In genomic region chr17:33920282-33921097, GRCm38 (mm10) we compare ENCODE assay signal across 8 mouse cellular contexts. TPM values are rescaled to one million over a fixed set of nuclear protein-coding genes. Genes with fewer than 3 reads are reported as not detected.
DNase-seq lines count a peak whose midpoint lies in the region; ATAC-seq and TF ChIP-seq lines count a peak whose summit lies in the region.

No protein-coding gene starts in this region.

- H3K9me3 ChIP-seq in forebrain, embryonic 12.5 days, result no peaks in the 10 kb centered on the region
- H3K9me3 ChIP-seq in lung, postnatal 0 days (ENCODE audit: low read length), result no peaks in the 10 kb centered on the region

- peak; percentile 86 for DNase-seq in ES-CJ7 (ENCODE audit: low read depth, low spot score)
- peak; percentile 90 to 92 for DNase-seq in heart, postnatal 10 days
- peak; percentile 91 to 93 for DNase-seq in kidney, postnatal 4 days
- DNase-seq in lung, postnatal 0 days (ENCODE audit: low spot score), result peak; percentile 93
- peak; percentile 72 for DNase-seq in ovary, postnatal 10 days (ENCODE audit: low spot score)
- DNase-seq in thymus, postnatal 25 days, result peak; percentile 88

- peak; percentile 91 for TF ChIP-seq CTCF in lung, postnatal 0 days (IDR thresholded peaks at IDR 0.05)

- H3K27me3 ChIP-seq in forebrain, embryonic 12.5 days, result peaks cover 7% of the 10 kb centered on the region; the same call in 1 of the 2 replicates
- H3K27me3 ChIP-seq in lung, postnatal 0 days (replicated peaks; ENCODE audit: insufficient read depth, low read length), result no peaks in the 10 kb centered on the region

- ATAC-seq in cerebellum, adult (ENCODE audit: insufficient number of reproducible peaks, low FRiP score, low TSS enrichment), result 0 out of 2 replicates have a peak, but pooled peaks have one; percentile 19
- ATAC-seq in forebrain, embryonic 12.5 days (ENCODE audit: low FRiP score), result peak; percentile 27
- peak; percentile 34 for ATAC-seq in lung, postnatal 0 days

- H3K9ac ChIP-seq in forebrain, embryonic 12.5 days, result peak overlapping the region; percentile 51
- peak overlapping the region; percentile 77 for H3K9ac ChIP-seq in lung, postnatal 0 days (replicated peaks; ENCODE audit: low read depth)

- H3K4me3 ChIP-seq in forebrain, embryonic 12.5 days (replicated peaks), result peak overlapping the region; percentile 46
- H3K4me3 ChIP-seq in lung, postnatal 0 days (ENCODE audit: low read depth, low read length), result peak overlapping the region; percentile 75

- no peak; the same call in 1 of the 2 replicates for TF ChIP-seq EP300 in lung, postnatal 0 days (IDR thresholded peaks at IDR 0.05)

- peaks cover 20% of the 10 kb centered on the region for H3K36me3 ChIP-seq in forebrain, embryonic 12.5 days (replicated peaks)
- H3K36me3 ChIP-seq in lung, postnatal 0 days (ENCODE audit: insufficient read depth, low read length), result peaks cover 3% of the 10 kb centered on the region; the same call in 1 of the 2 replicates

- under 1% methylated on average over 36 of the region's 36 CpGs for WGBS in forebrain, embryonic 12.5 days
- 1% methylated on average over 36 of the region's 36 CpGs for WGBS in lung, postnatal 0 days

- peak overlapping the region; percentile 87 for H3K4me2 ChIP-seq in forebrain, embryonic 12.5 days
- peak overlapping the region; percentile 98 for H3K4me2 ChIP-seq in lung, postnatal 0 days (replicated peaks; ENCODE audit: low read depth, low read length)

- intact Hi-C loops in heart, postnatal 10 days (cut with DNase I), result no loop called here

- peak overlapping the region; percentile 51 for H3K27ac ChIP-seq in forebrain, embryonic 12.5 days
- H3K27ac ChIP-seq in lung, postnatal 0 days (ENCODE audit: low read length), result peak overlapping the region; percentile 91

- H3K4me1 ChIP-seq in forebrain, embryonic 12.5 days, result peaks cover 40% of the 10 kb centered on the region
- peaks cover 6% of the 10 kb centered on the region; the same call in 1 of the 2 replicates for H3K4me1 ChIP-seq in lung, postnatal 0 days (ENCODE audit: insufficient read depth, low read depth, low read length)

RNA-seq across cellular contexts. Expression of gene Zbtb22, which starts 4.8 kb away (rescaled TPM):
- 23.1 and 23.5 TPM in 2 replicates for polyA plus RNA-seq in forebrain, embryonic 12.5 days (2016; fragmentation: Nextera tagmentation; extraction: Ambion mirVana)
- 10 to 100 TPM; 29.4 to 33.0 TPM for total RNA-seq in heart, postnatal 10 days (2021)
- polyA plus RNA-seq in lung, postnatal 0 days (2015; fragmentation: Nextera tagmentation; extraction: Ambion mirVana), result 16.6 and 17.0 TPM in 2 replicates

RNA-seq across cellular contexts. Expression of gene Tapbp, which starts 4.8 kb away (rescaled TPM):
- 16.1 and 19.5 TPM in 2 replicates for polyA plus RNA-seq in forebrain, embryonic 12.5 days (2016; fragmentation: Nextera tagmentation; extraction: Ambion mirVana)
- 10 to 100 TPM; 85.4 to 98.6 TPM for total RNA-seq in heart, postnatal 10 days (2021)
- 102 and 113 TPM in 2 replicates for polyA plus RNA-seq in lung, postnatal 0 days (2015; fragmentation: Nextera tagmentation; extraction: Ambion mirVana)

RNA-seq across cellular contexts. Expression of gene Rgl2, which starts 8.9 kb away (rescaled TPM):
- 53.7 and 55.9 TPM in 2 replicates for polyA plus RNA-seq in forebrain, embryonic 12.5 days (2016; fragmentation: Nextera tagmentation; extraction: Ambion mirVana)
- 10 to 100 TPM; 54.8 to 57.9 TPM for total RNA-seq in heart, postnatal 10 days (2021)
- polyA plus RNA-seq in lung, postnatal 0 days (2015; fragmentation: Nextera tagmentation; extraction: Ambion mirVana), result 39.0 and 45.2 TPM in 2 replicates

RNA-seq across cellular contexts. Expression of gene Daxx, which starts 11.3 kb away (rescaled TPM):
- polyA plus RNA-seq in forebrain, embryonic 12.5 days (2016; fragmentation: Nextera tagmentation; extraction: Ambion mirVana), result 67.9 and 68.2 TPM in 2 replicates
- total RNA-seq in heart, postnatal 10 days (2021), result 10 to 100 TPM; 16.9 to 18.3 TPM
- 23.9 and 29.0 TPM in 2 replicates for polyA plus RNA-seq in lung, postnatal 0 days (2015; fragmentation: Nextera tagmentation; extraction: Ambion mirVana)

RNA-seq across cellular contexts. Expression of gene Platr17, which starts 15.6 kb away (rescaled TPM):
- polyA plus RNA-seq in forebrain, embryonic 12.5 days (2016; fragmentation: Nextera tagmentation; extraction: Ambion mirVana), result not detected in 2 replicates
- not detected for total RNA-seq in heart, postnatal 10 days (2021)
- 0.29 and 0.55 TPM in 2 replicates for polyA plus RNA-seq in lung, postnatal 0 days (2015; fragmentation: Nextera tagmentation; extraction: Ambion mirVana)

Comparison
In these comparisons a context has a peak if more than half of its experiments do, and no peak if none do; other contexts are left out.
1. Peak in every context shown above with its lines: DNase-seq, ATAC-seq, H3K4me3 ChIP-seq and H3K27ac ChIP-seq.